Mouse (Mus musculus): ENCODE data around the gene Gm42372.

GRCm38 (mm10) chr7:16978593-16978992, 4.3 kb upstream of the Gm42372 start:
- TF ChIP-seq POLR2A (IDR thresholded peaks at IDR 0.05; ENCODE audit: low read depth, low read length) (no peak), CTCF (IDR thresholded peaks at IDR 0.05; ENCODE audit: borderline replicate concordance, insufficient read depth, low read length) (no peak)

Measured in embryonic fibroblast, embryonic 13.5 days (primary cell).